Mouse (Mus musculus): ENCODE results near the gene Lim2.

Lim2 gene

DNA sequence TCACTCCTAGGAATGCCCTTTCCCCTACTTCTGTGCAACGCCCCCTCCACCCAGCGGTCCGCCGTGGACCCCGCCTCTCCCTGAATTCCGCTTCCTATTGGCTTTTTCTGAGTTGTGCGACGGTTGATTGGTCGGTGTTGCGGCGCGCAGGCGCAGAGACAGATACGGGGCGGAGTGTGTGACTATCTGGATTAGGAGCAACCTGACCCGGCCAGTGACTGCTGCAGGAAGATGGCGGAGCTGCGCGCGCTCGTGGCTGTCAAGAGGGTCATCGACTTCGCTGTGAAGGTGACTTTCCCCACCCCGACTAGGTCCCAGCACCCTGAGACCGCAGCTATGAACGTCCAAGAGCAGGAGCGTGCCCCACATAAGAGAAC is 16.4 kb downstream of the Lim2 start, which contains the start of the genes Etfb and Gm45233:
Etfb (plus strand) TSS at position 167 of the 377 bp plus-strand sequence.
Gm45233 (plus strand) TSS at position 212 of the 377 bp plus-strand sequence.
- DNase-seq (ENCODE audit: low spot score in 2 of 2), result peak; percentile 91 to 94

- DNase-seq (ENCODE audit: low spot score in 2 of 2), result no peak
Measured at GRCm38 (mm10) chr7:43447801-43448200, 20.3 kb downstream of the Lim2 start.

- DNase-seq (ENCODE audit: low spot score in 2 of 2), result no peak
Measured at GRCm38 (mm10) chr7:43448246-43448645, 20.8 kb downstream of the Lim2 start.

DNA sequence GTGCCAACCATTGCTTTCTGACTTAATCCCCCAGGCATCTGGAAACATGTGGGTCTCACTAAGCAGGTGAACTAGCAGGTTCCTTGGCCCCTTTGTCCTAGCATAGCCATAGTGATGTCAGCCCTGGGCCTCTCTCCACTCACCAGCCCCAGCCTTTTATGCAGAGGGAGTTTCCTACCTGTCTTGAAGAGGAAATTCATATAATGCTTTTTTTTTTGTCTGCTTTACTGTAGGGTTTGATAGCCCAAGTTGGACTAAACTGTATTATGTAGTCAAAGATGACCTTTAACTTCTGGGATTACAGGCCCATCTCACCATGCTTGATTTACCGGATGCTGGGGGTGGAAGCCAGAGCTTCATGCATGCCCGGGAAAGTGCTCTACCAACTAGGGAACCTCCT is 22.3 kb downstream of the Lim2 start:
- no peak for DNase-seq (ENCODE audit: low spot score in 2 of 2)

DNA sequence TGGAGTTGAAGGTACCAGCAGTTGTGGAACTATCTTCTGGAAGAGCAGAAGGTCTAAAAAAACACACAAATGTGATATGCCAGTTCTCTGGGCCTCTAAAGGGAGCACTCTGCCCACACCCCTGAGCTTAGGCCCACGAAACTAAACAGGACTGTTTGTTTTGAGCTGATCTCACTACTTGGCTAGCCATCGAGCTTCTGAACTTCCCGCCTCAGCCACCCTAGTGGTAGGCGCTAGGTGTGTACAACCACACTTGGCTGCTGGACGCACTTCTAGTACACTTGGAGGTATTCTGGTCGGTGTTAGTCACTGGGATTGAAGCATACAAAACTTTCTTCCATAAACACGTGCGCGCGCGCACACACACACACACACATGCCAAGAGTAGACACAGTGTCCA is 24.3 kb downstream of the Lim2 start:
- DNase-seq (ENCODE audit: low spot score in 2 of 2), result no peak

- DNase-seq (ENCODE audit: low spot score in 2 of 2), result no peak
Measured at GRCm38 (mm10) chr7:43452609-43453008, 25.1 kb downstream of the Lim2 start.

GRCm38 (mm10) chr7:43453599-43454355 is 26.3 kb downstream of the Lim2 start:
- no peak for DNase-seq (ENCODE audit: low spot score in 2 of 2)

GRCm38 (mm10) chr7:43454371-43454770 is 26.9 kb downstream of the Lim2 start:
- no peak for DNase-seq (ENCODE audit: low spot score in 2 of 2)

DNA sequence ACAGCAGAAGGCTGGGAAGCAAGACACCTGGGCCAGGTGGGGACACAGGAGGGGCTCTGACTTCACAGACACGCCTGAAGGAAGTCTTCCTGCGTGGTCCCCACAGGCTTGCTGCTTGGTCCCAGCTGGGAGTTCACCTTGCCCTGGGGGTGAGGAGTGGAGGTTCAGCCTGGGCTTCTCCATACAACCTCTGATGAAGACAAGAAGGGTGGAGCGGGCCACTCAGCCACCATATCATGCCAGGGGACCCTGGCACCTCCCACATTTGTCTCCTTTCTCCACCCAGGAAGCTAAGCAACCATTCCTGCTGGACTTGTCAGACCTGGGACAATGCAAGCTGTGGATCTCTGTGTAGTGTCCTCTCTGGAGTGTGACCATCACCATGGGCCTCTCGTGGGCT is 35.4 kb downstream of the Lim2 start, which contains the start of gene Vsig10l:
Vsig10l (plus strand) TSS at position 301 of the 400 bp plus-strand sequence.
- no peak for DNase-seq (ENCODE audit: low spot score in 2 of 2)

DNA sequence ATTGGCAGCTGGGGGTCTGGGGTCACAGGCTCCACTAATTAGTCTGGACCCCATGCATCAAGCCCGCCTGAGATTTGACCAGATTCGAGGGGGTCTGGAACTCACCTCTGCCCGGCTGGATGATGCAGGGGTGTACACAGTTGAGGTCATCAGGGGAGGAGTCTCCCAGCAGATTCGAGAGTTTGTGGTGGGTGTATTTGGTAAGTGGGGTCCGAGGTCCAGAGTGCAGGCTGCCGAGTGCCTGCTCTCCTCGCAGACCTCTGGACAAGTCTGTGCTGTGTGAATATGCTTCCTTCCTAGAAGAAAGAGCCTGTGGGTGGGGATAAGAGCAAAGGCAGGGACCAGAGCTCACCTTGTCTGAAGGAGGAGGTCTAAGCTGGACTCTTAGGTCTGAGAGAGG is 36.5 kb downstream of the Lim2 start:
- DNase-seq (ENCODE audit: low spot score in 2 of 2), result no peak

DNA sequence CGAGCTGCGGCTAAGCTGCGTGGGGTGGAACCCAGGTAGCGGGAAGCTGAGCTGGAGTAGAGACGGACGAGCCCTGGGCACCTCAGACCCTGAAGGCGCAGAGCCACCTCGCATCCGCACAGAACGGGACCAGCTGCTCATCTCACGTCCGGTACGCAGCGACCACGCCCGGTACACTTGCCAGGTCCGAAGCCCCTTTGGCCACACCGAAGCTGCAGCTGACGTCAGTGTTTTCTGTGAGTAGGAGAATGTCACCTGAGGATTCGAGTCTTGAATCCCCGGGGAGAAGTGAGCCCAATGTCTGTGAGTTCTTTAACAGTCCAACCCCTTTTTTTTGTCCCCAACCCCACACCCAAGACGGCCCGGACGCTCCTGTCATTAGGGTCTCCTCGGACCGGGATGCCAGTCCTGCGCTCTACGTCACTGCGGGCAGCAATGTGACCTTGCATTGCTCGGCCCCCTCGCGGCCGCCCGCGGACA is 37.4 kb downstream of the Lim2 start:
- DNase-seq (ENCODE audit: low spot score in 2 of 2), result no peak

DNA sequence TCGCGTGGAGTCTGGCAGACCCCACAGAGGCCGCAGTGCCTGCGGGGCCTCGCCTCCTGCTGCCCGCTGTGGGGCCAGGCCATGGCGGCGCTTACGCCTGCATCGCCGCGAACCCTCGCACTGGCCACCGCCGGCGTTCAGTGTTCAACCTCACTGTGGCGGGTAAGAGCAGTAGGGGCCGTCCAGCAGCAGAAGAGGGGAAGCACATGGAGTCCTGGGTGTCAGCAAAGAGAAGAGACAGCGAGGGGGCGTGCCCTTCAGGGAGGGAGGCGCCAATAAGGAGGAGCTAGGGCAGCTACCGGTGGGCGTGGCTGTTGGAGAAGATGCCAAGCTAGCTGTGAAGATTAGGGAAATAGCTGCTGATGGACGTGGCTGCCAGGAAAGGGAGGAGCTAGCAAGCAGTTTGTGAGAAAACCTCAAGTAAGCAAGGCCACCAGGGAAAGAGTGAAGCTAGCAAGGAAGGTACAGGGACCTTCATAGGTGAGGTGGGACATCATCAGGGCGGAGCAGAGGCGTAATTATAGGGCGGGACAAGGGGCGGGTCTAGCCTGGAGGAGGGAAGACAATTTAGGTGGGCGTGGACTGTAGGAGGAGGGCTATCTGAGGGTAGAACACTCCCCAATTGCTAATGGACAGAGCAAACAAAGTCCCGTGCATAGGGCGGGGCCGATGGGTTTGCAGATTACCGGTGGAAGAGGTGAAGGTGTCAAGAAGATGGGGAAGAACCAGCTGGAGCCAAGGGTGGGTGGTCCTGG is 38.1 kb downstream of the Lim2 start:
- peak; percentile 63 to 82 for DNase-seq (ENCODE audit: low spot score in 2 of 2)

DNA sequence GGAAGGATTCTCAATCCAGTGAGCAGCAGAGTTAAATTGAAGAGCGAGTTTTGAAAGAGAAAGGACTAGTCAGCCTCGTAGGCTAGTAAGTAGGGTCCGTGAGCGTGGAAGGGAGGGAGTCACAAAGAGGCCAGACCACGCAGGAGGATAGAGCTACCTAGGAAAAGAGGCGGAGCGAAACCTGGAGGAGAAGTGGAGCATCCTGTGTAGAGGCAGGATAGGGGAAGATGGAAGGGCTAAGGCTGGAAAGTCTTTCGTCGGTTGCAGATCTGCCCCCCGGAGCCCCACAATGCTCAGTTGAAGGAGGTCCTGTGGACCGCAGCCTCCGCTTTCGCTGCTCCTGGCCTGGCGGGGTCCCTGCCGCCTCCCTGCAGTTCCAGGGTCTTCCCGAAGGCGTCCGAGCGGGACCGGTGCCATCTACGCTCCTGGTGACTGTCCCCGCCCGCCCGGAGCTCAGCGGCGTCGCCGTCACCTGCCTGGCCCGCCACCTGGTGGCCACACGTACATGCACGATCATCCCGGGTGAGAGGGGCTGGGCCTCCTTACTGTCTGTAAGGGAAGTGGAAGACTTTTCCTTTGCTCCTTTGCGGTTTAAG is 38.7 kb downstream of the Lim2 start:
- peak in 1 of 2 experiments; percentile 69 for DNase-seq (ENCODE audit: low spot score in 2 of 2)

GRCm38 (mm10) chr7:43470373-43470772 is 42.9 kb downstream of the Lim2 start:
- DNase-seq (ENCODE audit: low spot score in 2 of 2), result peak in 1 of 2 experiments; percentile 43

- no peak for DNase-seq (ENCODE audit: low spot score in 2 of 2)
Measured at GRCm38 (mm10) chr7:43475706-43476105, 48.2 kb downstream of the Lim2 start.

DNA sequence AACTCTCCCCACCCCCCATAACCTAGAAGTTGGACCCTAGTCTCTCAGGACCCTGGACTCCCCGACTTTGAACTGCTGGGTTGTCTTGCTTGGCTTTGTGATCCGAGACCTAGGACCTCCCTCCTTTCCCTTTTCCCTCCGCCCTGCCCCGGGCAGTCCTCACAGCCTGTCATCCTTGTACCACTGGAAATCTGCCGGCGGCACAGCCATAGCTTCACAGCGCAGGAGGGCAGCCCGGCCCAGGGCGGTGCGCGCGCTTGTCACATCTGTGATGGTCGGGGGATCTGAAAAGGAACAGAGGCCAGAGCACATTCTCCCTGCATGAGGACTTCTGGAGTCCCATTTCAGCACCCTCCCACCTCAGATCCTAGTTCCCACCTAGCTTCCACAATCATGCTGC is 48.9 kb downstream of the Lim2 start:
- DNase-seq (ENCODE audit: low spot score in 2 of 2), result no peak

DNA sequence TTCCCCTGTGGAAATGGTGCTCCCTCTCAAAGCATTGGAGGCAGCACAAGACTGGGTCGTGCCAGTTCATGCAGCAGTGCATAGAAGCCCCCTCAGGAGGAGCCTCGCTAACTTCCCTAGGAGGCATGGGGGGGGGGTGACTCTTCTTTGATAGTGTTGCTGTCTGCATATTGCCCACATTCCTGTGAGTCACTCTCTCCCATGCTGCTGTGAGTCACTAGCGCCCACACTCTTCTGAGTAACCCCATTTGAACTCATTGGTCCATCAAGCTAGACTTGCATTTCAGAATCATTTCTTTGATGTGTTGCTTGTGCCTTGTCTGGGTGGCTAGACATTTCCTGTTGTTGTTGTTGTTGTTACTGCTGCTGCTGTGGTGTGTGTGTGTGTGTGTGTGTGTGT is 53.7 kb downstream of the Lim2 start:
- DNase-seq (ENCODE audit: low spot score in 2 of 2), result peak; percentile 74 to 77

DNA sequence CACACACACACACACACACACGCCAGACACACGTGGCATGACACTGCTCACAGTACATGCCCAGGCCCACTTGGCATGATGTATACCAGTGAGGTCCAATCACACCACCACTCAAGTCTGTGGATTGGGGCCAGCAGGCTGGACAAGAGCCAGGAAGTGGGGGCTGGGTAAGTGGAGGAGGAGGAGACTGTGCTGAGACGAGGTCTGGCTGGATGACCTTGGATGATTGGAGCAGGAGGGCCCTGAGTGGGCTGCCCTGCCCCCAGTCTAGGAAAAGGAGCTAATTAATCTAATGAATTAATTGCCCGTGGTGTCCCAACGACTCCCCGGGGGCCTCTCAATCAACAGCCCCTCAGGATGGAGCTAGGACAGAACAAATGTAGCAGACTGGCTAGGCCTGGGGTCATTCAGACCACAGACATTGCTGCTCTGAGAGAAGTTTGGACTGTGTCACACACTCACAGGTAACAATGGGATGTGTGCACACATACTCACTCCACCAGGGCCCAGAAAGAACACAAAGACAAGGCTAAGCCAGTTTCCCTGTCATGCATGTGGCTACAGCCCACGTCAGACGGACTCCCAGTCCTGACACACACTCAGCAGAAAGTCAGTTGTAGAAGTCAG is 54.7 kb downstream of the Lim2 start:
- no peak for DNase-seq (ENCODE audit: low spot score in 2 of 2)

DNA sequence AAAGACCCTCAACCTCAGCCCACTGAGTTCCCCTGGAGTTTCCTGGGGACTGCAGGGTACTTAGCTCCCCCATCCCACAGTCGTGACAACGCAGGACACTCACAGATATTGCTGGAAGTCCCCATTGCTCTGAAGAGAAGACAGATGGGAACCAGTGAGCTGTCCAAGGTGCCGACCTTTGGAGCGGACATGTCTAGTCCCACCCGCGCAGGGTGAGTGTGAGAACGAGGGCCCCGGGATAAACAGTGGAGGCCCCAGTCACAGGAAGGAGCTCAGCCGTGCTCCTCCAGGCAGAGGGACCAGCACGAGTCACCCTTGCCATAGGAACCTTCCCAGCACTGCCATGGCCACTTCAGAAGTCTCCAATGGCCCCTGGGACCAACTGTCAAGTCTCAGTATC is 55.8 kb downstream of the Lim2 start:
- DNase-seq (ENCODE audit: low spot score in 2 of 2), result no peak
